ENCODE assay signal across 31 mouse cellular contexts in the genomic region with DNA sequence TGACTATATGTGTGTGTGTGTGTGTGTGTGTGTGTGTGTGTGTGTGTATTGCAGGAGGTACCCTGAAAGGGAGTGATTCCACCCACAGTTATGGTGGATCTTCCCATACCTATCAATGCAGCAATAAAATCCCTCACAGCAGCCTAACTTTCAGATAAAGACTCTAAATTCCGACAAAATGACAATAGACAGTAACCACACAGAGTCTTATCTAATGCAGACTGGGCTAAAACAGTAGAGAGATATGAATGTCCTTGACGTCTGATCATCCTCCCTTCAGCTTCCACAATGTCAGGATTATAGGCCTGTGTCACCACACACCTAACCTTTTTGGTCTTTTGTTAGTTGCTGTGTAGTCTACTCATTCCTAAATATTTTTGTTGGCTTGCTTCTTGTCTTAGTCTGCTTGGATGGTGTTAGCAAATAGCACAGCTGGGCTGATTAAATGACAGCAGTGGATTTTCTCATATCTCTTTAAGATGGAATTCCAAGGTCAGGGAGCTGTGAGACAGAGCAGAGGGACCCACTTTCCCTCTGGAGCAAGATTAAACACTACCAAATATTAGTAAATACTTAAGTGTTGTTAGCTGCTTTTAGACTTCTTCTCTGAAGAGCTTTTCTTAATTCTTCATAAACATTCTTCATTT. TPM values are rescaled to one million over a fixed set of nuclear protein-coding genes. Genes with fewer than 3 reads are reported as not detected.
DNase-seq lines count a peak whose midpoint lies in the region; ATAC-seq lines count a peak whose summit lies in the region.
"Had no signal": no experiment of that assay in that cellular context is flagged by ENCODE, and none has a peak within 500 bp of the region (broad histone marks: within the 10 kb centered on the region; RNA-seq: fewer than 3 reads in every experiment).

No protein-coding gene starts in this region.

- no peaks in the 10 kb centered on the region for H3K36me3 ChIP-seq in heart, embryonic 15.5 days
- no peaks in the 10 kb centered on the region for H3K36me3 ChIP-seq in lung, embryonic 15.5 days
- H3K36me3 ChIP-seq: hindbrain, embryonic 13.5 days; kidney, embryonic 15.5 days; limb, embryonic 15.5 days; neural tube, embryonic 15.5 days had no signal

- no peaks in the 10 kb centered on the region for H3K9me3 ChIP-seq in heart, embryonic 15.5 days (replicated peaks)
- H3K9me3 ChIP-seq in lung, embryonic 15.5 days = no peaks in the 10 kb centered on the region
- H3K9me3 ChIP-seq: forebrain, embryonic 13.5 days; hindbrain, embryonic 13.5 days; kidney, embryonic 15.5 days; limb, embryonic 15.5 days; neural tube, embryonic 15.5 days had no signal

- H3K27me3 ChIP-seq in heart, embryonic 15.5 days = 0 out of 2 replicates have a peak, but pooled peaks cover 3% of the 10 kb centered on the region
- H3K27me3 ChIP-seq in lung, embryonic 15.5 days = no peaks in the 10 kb centered on the region
- H3K27me3 ChIP-seq: forebrain, embryonic 13.5 days; hindbrain, embryonic 13.5 days; kidney, embryonic 15.5 days; limb, embryonic 15.5 days; neural tube, embryonic 15.5 days had no signal

- no peak overlapping the region for H3K4me3 ChIP-seq in heart, embryonic 15.5 days
- H3K4me3 ChIP-seq in lung, embryonic 15.5 days = no peak overlapping the region
- H3K4me3 ChIP-seq: forebrain, embryonic 13.5 days; hindbrain, embryonic 13.5 days; kidney, embryonic 15.5 days; limb, embryonic 15.5 days; neural tube, embryonic 15.5 days had no signal

- no peak for DNase-seq in heart, adult 11 months
- no peak for DNase-seq in lung, adult 18-20 months
- DNase-seq in lung, postnatal 10 days = peak; percentile 20
- DNase-seq in cerebellum, adult 11 months = no peak
- DNase-seq: adrenal gland, postnatal 14 days; cerebellum, adult 9-10 months; gastrocnemius, postnatal 36 days; kidney, adult 11 months; left cerebral cortex, postnatal 4 days; right cerebral cortex, adult 18-20 months; right cerebral cortex, postnatal 4 days; thymus, adult 18-20 months; thymus, postnatal 4 days had no signal

- H3K4me1 ChIP-seq in heart, embryonic 15.5 days (replicated peaks) = peaks cover 13% of the 10 kb centered on the region
- H3K4me1 ChIP-seq in lung, embryonic 15.5 days = peaks cover 7% of the 10 kb centered on the region; the same call in 1 of the 2 replicates
- H3K4me1 ChIP-seq: hindbrain, embryonic 13.5 days; kidney, embryonic 15.5 days; limb, embryonic 15.5 days; neural tube, embryonic 15.5 days had no signal

- WGBS in heart, embryonic 15.5 days = 13% methylated on average over 2 of the region's 2 CpGs
- 30% methylated on average over 2 of the region's 2 CpGs for WGBS in lung, embryonic 15.5 days

- no peak overlapping the region for H3K4me2 ChIP-seq in heart, embryonic 15.5 days
- H3K4me2 ChIP-seq in lung, embryonic 15.5 days = no peak overlapping the region
- H3K4me2 ChIP-seq: forebrain, embryonic 13.5 days; hindbrain, embryonic 13.5 days; kidney, embryonic 15.5 days; limb, embryonic 15.5 days; midbrain, embryonic 11.5 days; neural tube, embryonic 15.5 days had no signal

- H3K27ac ChIP-seq in heart, embryonic 15.5 days = peak overlapping the region; percentile 37
- H3K27ac ChIP-seq in lung, embryonic 15.5 days = peak overlapping the region; percentile 76
- H3K27ac ChIP-seq: forebrain, embryonic 13.5 days; hindbrain, embryonic 13.5 days; kidney, embryonic 15.5 days; limb, embryonic 15.5 days; macrophage; neural tube, embryonic 15.5 days had no signal

- ATAC-seq in heart, embryonic 15.5 days (replicated peaks; ENCODE audit: insufficient number of reproducible peaks, insufficient read depth, low FRiP score, low read depth) = no peak
- peak; percentile 85 for ATAC-seq in lung, embryonic 15.5 days (ENCODE audit: borderline replicate concordance, extremely low read depth, low FRiP score, low TSS enrichment)
- peak; percentile 59 for ATAC-seq in megakaryocyte progenitor cell, adult 5-6 weeks (replicated peaks; ENCODE audit: poor library complexity)
- ATAC-seq: forebrain, embryonic 13.5 days had no signal

- H3K9ac ChIP-seq in heart, embryonic 15.5 days = no peak overlapping the region
- H3K9ac ChIP-seq in lung, embryonic 15.5 days = no peak overlapping the region
- H3K9ac ChIP-seq: forebrain, embryonic 13.5 days; hindbrain, embryonic 13.5 days; kidney, embryonic 15.5 days; limb, embryonic 15.5 days; neural tube, embryonic 15.5 days had no signal

RNA-seq across cellular contexts. Expression of a gene that starts 3.7 kb away (rescaled TPM):
- polyA plus RNA-seq in heart, embryonic 15.5 days (2015; fragmentation: Nextera tagmentation; extraction: Ambion mirVana) = not detected in 2 replicates
- not detected in 2 replicates for polyA plus RNA-seq in lung, embryonic 15.5 days (2015; fragmentation: Nextera tagmentation; extraction: Ambion mirVana)
- not detected in 2 replicates for total RNA-seq in megakaryocyte progenitor cell, adult 5-6 weeks (2015)
- total RNA-seq in megakaryocyte progenitor cell, adult 5-6 weeks (2017) = 0.71 TPM in 1 of 2 replicates, not detected in the other
- total RNA-seq: adrenal gland, postnatal 14 days; gastrocnemius, adult 18-20 months; gastrocnemius, postnatal 36 days; layer of hippocampus, postnatal 14 days; left cerebral cortex, adult 8-10 months; left cerebral cortex, postnatal 4 days had no signal
- polyA plus RNA-seq: embryonic facial prominence, embryonic 14.5 days; forebrain, embryonic 13.5 days; heart, postnatal 0 days; hindbrain, embryonic 13.5 days; kidney, embryonic 15.5 days; large intestine, adult 2 months; limb, embryonic 15.5 days; macrophage; midbrain, embryonic 11.5 days; neural tube, embryonic 15.5 days; stomach, embryonic 14.5 days had no signal

RNA-seq across cellular contexts. Expression of a gene that starts 23.8 kb away (rescaled TPM):
- polyA plus RNA-seq in heart, embryonic 15.5 days (2015; fragmentation: Nextera tagmentation; extraction: Ambion mirVana) = 0.10 TPM in 1 of 2 replicates, not detected in the other
- polyA plus RNA-seq in lung, embryonic 15.5 days (2015; fragmentation: Nextera tagmentation; extraction: Ambion mirVana) = 0.09 TPM in 1 of 2 replicates, not detected in the other
- total RNA-seq in megakaryocyte progenitor cell, adult 5-6 weeks (2015) = not detected in 2 replicates
- total RNA-seq in megakaryocyte progenitor cell, adult 5-6 weeks (2017) = not detected in 2 replicates
- total RNA-seq: adrenal gland, postnatal 14 days; gastrocnemius, adult 18-20 months; gastrocnemius, postnatal 36 days; layer of hippocampus, postnatal 14 days; left cerebral cortex, adult 8-10 months; left cerebral cortex, postnatal 4 days had no signal
- polyA plus RNA-seq: embryonic facial prominence, embryonic 14.5 days; forebrain, embryonic 13.5 days; heart, postnatal 0 days; hindbrain, embryonic 13.5 days; kidney, embryonic 15.5 days; large intestine, adult 2 months; limb, embryonic 15.5 days; macrophage; midbrain, embryonic 11.5 days; neural tube, embryonic 15.5 days; stomach, embryonic 14.5 days had no signal

RNA-seq across cellular contexts. Expression of a gene that starts 37.9 kb away (rescaled TPM):
- polyA plus RNA-seq in heart, embryonic 15.5 days (2015; fragmentation: Nextera tagmentation; extraction: Ambion mirVana) = not detected in 2 replicates
- polyA plus RNA-seq in lung, embryonic 15.5 days (2015; fragmentation: Nextera tagmentation; extraction: Ambion mirVana) = 0.09 TPM in 1 of 2 replicates, not detected in the other
- not detected in 2 replicates for total RNA-seq in megakaryocyte progenitor cell, adult 5-6 weeks (2015)
- total RNA-seq in megakaryocyte progenitor cell, adult 5-6 weeks (2017) = not detected in 2 replicates
- total RNA-seq: adrenal gland, postnatal 14 days; left cerebral cortex, postnatal 4 days had no signal
- polyA plus RNA-seq: C2C12; heart, postnatal 0 days; large intestine, adult 2 months; macrophage; midbrain, embryonic 11.5 days; stomach, embryonic 14.5 days had no signal

RNA-seq across cellular contexts. Expression of a gene that starts 41.1 kb away (rescaled TPM):
- polyA plus RNA-seq in heart, embryonic 15.5 days (2015; fragmentation: Nextera tagmentation; extraction: Ambion mirVana) = 0.30 TPM in 1 of 2 replicates, not detected in the other
- polyA plus RNA-seq in lung, embryonic 15.5 days (2015; fragmentation: Nextera tagmentation; extraction: Ambion mirVana) = 0.26 TPM in 1 of 2 replicates, not detected in the other
- not detected in 2 replicates for total RNA-seq in megakaryocyte progenitor cell, adult 5-6 weeks (2015)
- total RNA-seq in megakaryocyte progenitor cell, adult 5-6 weeks (2017) = not detected in 2 replicates
- total RNA-seq: adrenal gland, postnatal 14 days; gastrocnemius, postnatal 36 days; layer of hippocampus, postnatal 14 days; left cerebral cortex, adult 8-10 months had no signal
- polyA plus RNA-seq: C2C12; forebrain, embryonic 13.5 days; hindbrain, embryonic 13.5 days; macrophage; midbrain, embryonic 11.5 days; neural tube, embryonic 15.5 days; stomach, embryonic 14.5 days had no signal

RNA-seq across cellular contexts. Expression of a gene that starts 58.8 kb away (rescaled TPM):
- polyA plus RNA-seq in heart, embryonic 15.5 days (2015; fragmentation: Nextera tagmentation; extraction: Ambion mirVana) = not detected in 2 replicates
- polyA plus RNA-seq in lung, embryonic 15.5 days (2015; fragmentation: Nextera tagmentation; extraction: Ambion mirVana) = not detected in 2 replicates
- total RNA-seq in megakaryocyte progenitor cell, adult 5-6 weeks (2015) = not detected in 2 replicates
- not detected in 2 replicates for total RNA-seq in megakaryocyte progenitor cell, adult 5-6 weeks (2017)
- total RNA-seq: adrenal gland, postnatal 14 days; gastrocnemius, adult 18-20 months; gastrocnemius, postnatal 36 days; layer of hippocampus, postnatal 14 days; left cerebral cortex, adult 8-10 months; left cerebral cortex, postnatal 4 days had no signal
- polyA plus RNA-seq: C2C12; forebrain, embryonic 13.5 days; hindbrain, embryonic 13.5 days; macrophage; midbrain, embryonic 11.5 days; neural tube, embryonic 15.5 days had no signal
